In genomic region chr2:127505196-127505595, GRCm38 (mm10) we compare ENCODE assay signal across 20 mouse cellular contexts. TPM values are rescaled to one million over a fixed set of nuclear protein-coding genes. Genes with fewer than 3 reads are reported as not detected.
A peak's percentile ranks its signal among the peaks of the same experiment; 100 is the strongest.
DNase-seq lines count a peak whose midpoint lies in the region; ATAC-seq and TF ChIP-seq lines count a peak whose summit lies in the region.
"Had no signal": no experiment of that assay in that cellular context is flagged by ENCODE, and none has a peak within 500 bp of the region (broad histone marks: within the 10 kb centered on the region; RNA-seq: fewer than 3 reads in every experiment).

No protein-coding gene starts in this region.

- no peak overlapping the region for H3K4me3 ChIP-seq in forebrain, embryonic 15.5 days
- H3K4me3 ChIP-seq in forebrain, embryonic 11.5 days (ENCODE audit: low read depth, low read length): no peak overlapping the region
- no peak overlapping the region for H3K4me3 ChIP-seq in gastrocnemius, adult 2 months
- H3K4me3 ChIP-seq in lung, adult 2 months (replicated peaks; ENCODE audit: extremely low read depth, low read depth, low read length): no peak overlapping the region
- H3K4me3 ChIP-seq: heart, embryonic 12.5 days; midbrain, embryonic 10.5 days had no signal

- 0 out of 2 replicates have a peak overlapping the region, but pooled peaks have one; percentile 4 for H3K27ac ChIP-seq in forebrain, embryonic 15.5 days (replicated peaks)
- H3K27ac ChIP-seq in forebrain, embryonic 11.5 days (ENCODE audit: low read depth, low read length): no peak overlapping the region
- no peak overlapping the region for H3K27ac ChIP-seq in gastrocnemius, adult 2 months
- H3K27ac ChIP-seq: midbrain, embryonic 10.5 days had no signal

- no peak overlapping the region for H3K9ac ChIP-seq in forebrain, embryonic 15.5 days (replicated peaks)
- H3K9ac ChIP-seq in forebrain, embryonic 11.5 days (ENCODE audit: low read length): no peak overlapping the region
- H3K9ac ChIP-seq: heart, embryonic 12.5 days had no signal

- DNase-seq in forebrain, embryonic 11.5 days (ENCODE audit: low spot score): no peak
- DNase-seq in spleen, postnatal 36 days (ENCODE audit: low spot score in 2 of 2): peak; percentile 10 to 11
- DNase-seq in spleen, adult 18-20 months: no peak
- peak; percentile 11 for DNase-seq in naive thymus-derived CD4-positive, alpha-beta T cell, adult 2 months (ENCODE audit: low read depth)
- DNase-seq in gastrocnemius, adult 2 months: no peak
- DNase-seq in lung, adult 2 months: no peak
- DNase-seq: adrenal gland, postnatal 25 days; cerebellum, adult 18-20 months; cerebellum, postnatal 36 days; lung, adult 18-20 months; thymus, postnatal 36 days had no signal

- no peaks in the 10 kb centered on the region for H3K27me3 ChIP-seq in forebrain, embryonic 15.5 days
- H3K27me3 ChIP-seq in forebrain, embryonic 11.5 days (ENCODE audit: control insufficient read depth, insufficient read depth, low read length): no peaks in the 10 kb centered on the region

- peaks cover 23% of the 10 kb centered on the region for H3K4me1 ChIP-seq in forebrain, embryonic 15.5 days
- no peaks in the 10 kb centered on the region for H3K4me1 ChIP-seq in forebrain, embryonic 11.5 days (replicated peaks; ENCODE audit: control insufficient read depth, insufficient read depth, low read length)
- H3K4me1 ChIP-seq in lung, adult 2 months (ENCODE audit: control insufficient read depth, insufficient read depth, low read length): no peaks in the 10 kb centered on the region
- H3K4me1 ChIP-seq: heart, embryonic 12.5 days had no signal

- no peak for TF ChIP-seq CTCF in gastrocnemius, adult 2 months (IDR thresholded peaks at IDR 0.05)
- TF ChIP-seq CTCF in lung, adult 2 months (IDR thresholded peaks at IDR 0.05; ENCODE audit: insufficient read depth, low read length): no peak

- H3K36me3 ChIP-seq in forebrain, embryonic 15.5 days: no peaks in the 10 kb centered on the region; the same call in none of the 2 replicates
- H3K36me3 ChIP-seq in forebrain, embryonic 11.5 days (ENCODE audit: control insufficient read depth, insufficient read depth, low read length): no peaks in the 10 kb centered on the region
- H3K36me3 ChIP-seq: heart, embryonic 12.5 days; midbrain, embryonic 10.5 days had no signal

- ATAC-seq in forebrain, embryonic 15.5 days (replicated peaks): no peak
- ATAC-seq in forebrain, embryonic 11.5 days (replicated peaks; ENCODE audit: low FRiP score): no peak
- ATAC-seq: intestine, embryonic 16.5 days had no signal

- 75% methylated on average over 4 of the region's 4 CpGs for WGBS in forebrain, embryonic 15.5 days
- WGBS in forebrain, embryonic 11.5 days: 71% methylated on average over 4 of the region's 4 CpGs
- 56% methylated on average over 4 of the region's 4 CpGs for WGBS in lung, adult 2 months

- intact Hi-C loops in gastrocnemius, adult 2 months (cut with DNase I): loop anchor here (10.0 kb wide), 1 partner anchor 160 kb away; no protein-coding TSS in a partner anchor

- no peaks in the 10 kb centered on the region for H3K9me3 ChIP-seq in forebrain, embryonic 15.5 days
- H3K9me3 ChIP-seq in forebrain, embryonic 11.5 days (ENCODE audit: control insufficient read depth, low read length): no peaks in the 10 kb centered on the region
- H3K9me3 ChIP-seq: heart, embryonic 12.5 days; midbrain, embryonic 10.5 days had no signal

- no peak for TF ChIP-seq POLR2A in lung, adult 2 months (IDR thresholded peaks at IDR 0.05; ENCODE audit: borderline replicate concordance, extremely low read depth, low read depth, low read length)

- no peak overlapping the region for H3K4me2 ChIP-seq in forebrain, embryonic 15.5 days (replicated peaks)
- H3K4me2 ChIP-seq in forebrain, embryonic 11.5 days (ENCODE audit: low read depth, low read length, severe bottlenecking): no peak overlapping the region
- H3K4me2 ChIP-seq: heart, embryonic 12.5 days had no signal

RNA-seq across cellular contexts. Expression of gene Kcnip3, which starts 16.7 kb away (rescaled TPM):
- 8.3 and 8.6 TPM in 2 replicates for polyA plus RNA-seq in forebrain, embryonic 15.5 days (2015; fragmentation: Nextera tagmentation; extraction: Ambion mirVana)
- 4.6 and 6.3 TPM in 2 replicates for polyA plus RNA-seq in forebrain, embryonic 11.5 days (2014; fragmentation: Nextera tagmentation; extraction: Ambion mirVana)
- total RNA-seq in gastrocnemius, adult 2 months (2021): under 1 TPM; 0.28 to 0.31 TPM
- 1.5 and 3.1 TPM in 2 replicates for polyA plus RNA-seq in lung, adult 2 months (2012; rRNA removed)
- total RNA-seq: CH12.LX, MEL had no signal

RNA-seq across cellular contexts. Expression of gene Prom2, which starts 36.1 kb away (rescaled TPM):
- not detected in 2 replicates for polyA plus RNA-seq in forebrain, embryonic 15.5 days (2015; fragmentation: Nextera tagmentation; extraction: Ambion mirVana)
- 0.48 and 0.63 TPM in 2 replicates for polyA plus RNA-seq in forebrain, embryonic 11.5 days (2014; fragmentation: Nextera tagmentation; extraction: Ambion mirVana)
- total RNA-seq in gastrocnemius, adult 2 months (2021): not detected
- 1.0 and 9.6 TPM in 2 replicates for polyA plus RNA-seq in lung, adult 2 months (2012; rRNA removed)
- total RNA-seq: CH12.LX; gastrocnemius, adult 18-20 months; heart, postnatal 25 days; MEL had no signal
- polyA plus RNA-seq: neural tube, embryonic 14.5 days had no signal

Comparison
In these comparisons a context has a peak if more than half of its experiments do, and no peak if none do; other contexts are left out.
1. DNase-seq: peak in spleen, postnatal 36 days (2 of 2) and naive thymus-derived CD4-positive, alpha-beta T cell, adult 2 months (single experiment); none in forebrain, embryonic 11.5 days (single experiment), spleen, adult 18-20 months (0 of 2), gastrocnemius, adult 2 months (single experiment) and lung, adult 2 months (single experiment).